Mouse (Mus musculus): ENCODE measurements around the gene Hbb-bh2.
"Not testable (repeated sequence)": the region's sequence is repeated elsewhere in the genome, so short reads cannot be mapped to it uniquely, and the experiment has no call there.

The Hbb-bh2 gene

GRCm38 (mm10) chr7:103811223-103811845 lies 29.0 kb downstream of the Hbb-bh2 start:
- no peak for DNase-seq

GRCm38 (mm10) chr7:103810746-103811145 lies 29.6 kb downstream of the Hbb-bh2 start:
- no peak for DNase-seq

DNA sequence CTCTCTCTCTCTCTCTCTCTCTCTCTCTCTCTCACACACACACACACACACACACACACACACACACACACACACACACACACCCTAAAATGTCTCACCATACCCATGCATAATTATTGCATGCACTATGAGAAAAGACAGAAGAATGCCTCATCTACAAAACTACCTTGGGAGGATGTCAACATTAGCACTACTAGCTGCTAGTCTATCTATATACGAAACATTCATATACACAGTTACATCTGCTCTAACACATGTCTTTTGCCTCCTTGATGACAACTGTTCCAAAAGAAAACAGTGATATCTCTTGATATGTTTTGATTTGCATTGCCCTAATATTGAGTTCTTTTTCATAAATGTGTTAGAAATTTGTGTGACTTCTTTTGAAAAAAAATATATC lies 30.0 kb downstream of the Hbb-bh2 start:
- DNase-seq: no peak

DNA sequence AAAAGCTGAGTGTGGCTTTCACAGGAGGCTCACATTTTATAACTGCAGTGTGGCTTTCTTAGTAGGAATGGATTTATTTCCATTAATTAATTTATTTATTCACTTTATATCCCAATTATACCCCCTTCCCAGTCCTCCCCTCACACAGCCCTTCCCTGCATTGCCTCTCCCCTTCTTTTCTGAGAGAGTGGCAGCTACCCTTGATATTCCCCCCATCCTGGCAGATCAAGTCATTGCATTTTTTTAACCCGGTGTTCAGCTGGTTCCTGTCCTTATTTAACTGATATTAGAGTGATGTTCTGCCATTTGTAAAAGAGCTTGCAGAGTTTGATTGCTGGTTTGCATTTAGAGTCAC lies 30.5 kb downstream of the Hbb-bh2 start:
- no peak for DNase-seq

DNA sequence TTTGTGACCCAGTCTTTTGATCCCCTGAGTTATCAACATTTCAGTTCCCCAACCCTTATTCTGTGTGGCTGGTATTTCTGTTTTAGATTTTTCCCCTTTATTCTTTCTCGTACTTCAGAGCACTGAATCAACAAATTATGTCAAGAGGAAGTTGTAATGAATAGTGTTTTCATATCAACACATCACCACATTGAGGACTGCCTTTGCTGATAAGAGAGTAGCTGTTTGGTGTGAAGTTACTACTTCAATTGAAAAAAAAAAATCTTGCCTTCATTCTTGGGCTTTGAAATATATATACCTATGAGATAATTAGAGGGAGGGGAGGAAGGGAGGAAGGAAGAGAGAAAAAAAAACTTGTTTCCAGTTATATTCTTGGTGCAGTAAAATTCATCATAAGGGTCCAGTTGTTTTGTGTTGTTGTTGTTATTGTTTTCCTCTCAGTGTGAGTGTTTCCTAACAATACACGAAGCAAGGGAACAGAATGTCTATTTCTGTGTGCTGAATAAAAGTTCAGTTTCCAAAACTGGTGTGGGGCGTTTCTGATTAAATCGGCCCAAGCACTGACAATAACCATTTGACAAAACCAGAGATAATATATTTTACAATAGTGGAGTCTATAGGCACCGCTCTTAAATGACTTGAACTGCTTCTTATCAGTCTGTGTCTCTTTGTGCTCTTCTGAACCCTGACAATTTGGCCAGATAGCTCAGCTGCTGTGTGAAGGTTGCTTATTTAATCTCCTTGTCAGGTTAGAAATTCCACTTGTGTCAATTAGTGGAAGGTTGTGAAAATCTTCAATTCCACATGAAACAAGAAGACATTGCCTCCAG lies 31.1 kb downstream of the Hbb-bh2 start:
- no peak for DNase-seq

GRCm38 (mm10) chr7:103808120-103808519 lies 32.2 kb downstream of the Hbb-bh2 start:
- DNase-seq: not testable (repeated sequence)

GRCm38 (mm10) chr7:103806856-103807255 lies 33.5 kb downstream of the Hbb-bh2 start:
- DNase-seq: peak; percentile 15

GRCm38 (mm10) chr7:103792669-103793388 lies 47.5 kb downstream of the Hbb-bh2 start:
- no peak for DNase-seq

- no peak for DNase-seq
Measured at GRCm38 (mm10) chr7:103791721-103792120, 48.6 kb downstream of the Hbb-bh2 start, which contains the start of gene Olfr67. Gene Olfr67 (minus strand): TSS chr7:103791821.
